Mouse (Mus musculus): ENCODE results near the gene Ttll9. TPM values are rescaled to one million over a fixed set of nuclear protein-coding genes. Genes with fewer than 3 reads are reported as not detected.

The Ttll9 gene
- polyA plus RNA-seq, 1 experiment from 2014 or later = 0.35 TPM

- no peaks in the 10 kb centered on the region for H3K9me3 ChIP-seq (replicated peaks)
- H3K4me3 ChIP-seq (replicated peaks) = no peak overlapping the region
- H3K9ac ChIP-seq = no peak overlapping the region
- 32% methylated on average over 3 of the region's 3 CpGs for WGBS (ENCODE audit: insufficient replicate concordance)
- no peaks in the 10 kb centered on the region for H3K27me3 ChIP-seq
- H3K36me3 ChIP-seq = no peaks in the 10 kb centered on the region
- no peak for DNase-seq
- H3K27ac ChIP-seq = no peak overlapping the region
- no peaks in the 10 kb centered on the region for H3K4me1 ChIP-seq (replicated peaks)
- H3K4me2 ChIP-seq = no peak overlapping the region
- ATAC-seq (ENCODE audit: low read depth) = no peak
Measured at GRCm38 (mm10) chr2:152976991-152977390, 14.7 kb downstream of the Ttll9 start.

DNA sequence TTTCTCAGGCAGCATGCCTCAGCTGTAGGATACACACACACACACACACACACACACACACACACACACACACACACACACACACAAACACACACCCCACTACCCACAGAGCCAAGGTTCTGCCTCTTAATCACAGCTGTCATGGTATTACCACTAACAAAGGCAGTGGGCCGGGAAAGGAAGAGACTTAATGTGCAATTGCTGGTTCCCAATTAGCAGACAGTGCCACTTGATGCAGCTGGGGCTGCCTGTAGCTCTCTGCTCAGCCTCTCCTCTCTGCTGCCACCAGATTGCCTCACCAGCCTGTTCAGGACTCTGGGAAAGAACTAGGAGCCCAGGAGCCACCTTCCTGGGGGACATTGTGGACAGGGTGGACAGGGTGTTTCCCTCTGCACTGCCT, 23.3 kb downstream of the Ttll9 start:
- Histone ChIP-seq H3K27me3 (no peaks in the 10 kb centered on the region), H3K9me3 (replicated peaks) (no peaks in the 10 kb centered on the region), H3K36me3 (no peaks in the 10 kb centered on the region), H3K9ac (no peak overlapping the region), H3K27ac (no peak overlapping the region), H3K4me2 (no peak overlapping the region), H3K4me1 (replicated peaks) (no peaks in the 10 kb centered on the region), H3K4me3 (replicated peaks) (no peak overlapping the region)
- DNase-seq = no peak
- ATAC-seq (ENCODE audit: low read depth) = no peak
- WGBS (ENCODE audit: insufficient replicate concordance) = 18% methylated on average over 1 of the region's 1 CpGs

DNA sequence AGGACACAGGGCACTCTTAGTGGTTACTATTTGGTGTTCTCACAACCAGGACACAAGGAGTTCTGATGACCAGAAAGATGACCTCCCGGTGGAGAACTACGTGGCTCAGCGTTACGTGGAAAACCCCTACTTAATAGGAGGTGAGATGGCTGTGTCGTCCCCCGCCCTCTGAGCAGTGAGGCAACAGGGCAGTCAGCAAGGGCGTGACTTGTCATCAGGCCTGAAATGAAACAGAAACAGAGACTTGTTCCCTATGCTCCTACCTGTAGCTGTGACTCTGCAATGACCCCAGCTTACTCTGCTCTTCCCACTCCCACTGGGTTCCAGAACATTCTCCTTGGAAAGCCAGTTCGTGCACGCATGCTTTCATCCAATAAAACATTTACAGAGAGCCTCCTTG, 29.2 kb downstream of the Ttll9 start:
- no peaks in the 10 kb centered on the region for H3K4me1 ChIP-seq (replicated peaks)
- H3K4me2 ChIP-seq = no peak overlapping the region
- DNase-seq (no peak), ATAC-seq (ENCODE audit: low read depth) (no peak)
- H3K36me3 ChIP-seq = no peaks in the 10 kb centered on the region
- H3K9me3 ChIP-seq (replicated peaks) = no peaks in the 10 kb centered on the region
- no peak overlapping the region for H3K9ac ChIP-seq
- no peaks in the 10 kb centered on the region for H3K27me3 ChIP-seq
- H3K27ac ChIP-seq = no peak overlapping the region
- H3K4me3 ChIP-seq (replicated peaks) = no peak overlapping the region
- WGBS (ENCODE audit: insufficient replicate concordance) = 69% methylated on average over 9 of the region's 9 CpGs

GRCm38 (mm10) chr2:152997046-152997445, 34.8 kb downstream of the Ttll9 start:
- H3K27me3 ChIP-seq = no peaks in the 10 kb centered on the region; the same call in 1 of the 2 replicates
- H3K9ac ChIP-seq = no peak overlapping the region
- no peak overlapping the region for H3K4me2 ChIP-seq
- H3K4me3 ChIP-seq (replicated peaks) = no peak overlapping the region
- DNase-seq (no peak), ATAC-seq (ENCODE audit: low read depth) (no peak)
- H3K27ac ChIP-seq = no peak overlapping the region
- no peaks in the 10 kb centered on the region for H3K4me1 ChIP-seq (replicated peaks)
- no peaks in the 10 kb centered on the region for H3K9me3 ChIP-seq (replicated peaks)
- H3K36me3 ChIP-seq = no peaks in the 10 kb centered on the region
- 59% methylated on average over 4 of the region's 4 CpGs for WGBS (ENCODE audit: insufficient replicate concordance)

DNA sequence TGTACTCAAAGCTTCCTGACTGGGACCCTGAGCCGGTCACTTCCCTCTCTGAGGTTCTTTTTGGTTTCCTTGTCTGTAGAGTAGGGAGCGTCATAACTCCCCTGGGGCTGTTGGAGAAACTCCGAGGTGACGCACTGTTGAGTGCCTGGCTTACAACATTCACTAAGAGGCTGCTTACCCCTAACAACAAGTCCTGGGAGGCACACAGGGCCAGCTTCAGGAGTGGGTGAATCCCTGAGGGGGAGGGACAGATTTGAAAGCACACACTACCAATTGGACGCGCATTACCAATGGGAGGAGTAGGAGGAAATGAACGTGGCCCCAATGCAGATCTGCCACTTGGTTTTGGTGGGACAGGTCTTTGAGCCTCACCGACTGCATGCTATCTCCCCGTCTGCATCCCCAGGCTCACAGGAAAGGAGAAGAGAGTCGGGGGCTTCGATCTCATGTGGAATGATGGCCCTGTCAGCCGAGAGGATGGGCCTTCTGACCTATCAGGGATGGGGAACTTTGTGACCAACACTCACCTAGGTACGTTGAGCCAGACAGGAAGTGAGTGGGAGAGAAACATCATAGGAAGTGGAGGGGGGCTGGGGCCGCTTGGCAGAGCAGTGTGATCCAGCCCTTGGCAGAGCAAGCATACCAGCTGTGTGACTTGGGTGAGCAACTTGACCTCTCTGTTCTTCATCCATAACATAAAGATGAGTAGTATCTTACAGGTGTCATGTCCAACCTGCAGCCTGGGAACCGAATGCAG, 40.4 kb downstream of the Ttll9 start:
- ATAC-seq (ENCODE audit: low read depth) (no peak), DNase-seq (no peak)
- no peak overlapping the region for H3K9ac ChIP-seq
- no peaks in the 10 kb centered on the region for H3K4me1 ChIP-seq (replicated peaks)
- H3K27ac ChIP-seq = no peak overlapping the region
- no peak overlapping the region for H3K4me3 ChIP-seq (replicated peaks)
- 35% methylated on average over 15 of the region's 15 CpGs for WGBS (ENCODE audit: insufficient replicate concordance)
- peaks cover 4% of the 10 kb centered on the region; the same call in 1 of the 2 replicates for H3K27me3 ChIP-seq
- no peaks in the 10 kb centered on the region for H3K9me3 ChIP-seq (replicated peaks)
- peaks cover 5% of the 10 kb centered on the region for H3K36me3 ChIP-seq
- H3K4me2 ChIP-seq = no peak overlapping the region

- Histone ChIP-seq H3K9ac (no peak overlapping the region), H3K27me3 (peaks cover 4% of the 10 kb centered on the region; the same call in 1 of the 2 replicates), H3K27ac (no peak overlapping the region), H3K4me1 (replicated peaks) (no peaks in the 10 kb centered on the region), H3K4me3 (replicated peaks) (no peak overlapping the region), H3K9me3 (replicated peaks) (no peaks in the 10 kb centered on the region), H3K4me2 (no peak overlapping the region), H3K36me3 (peaks cover 16% of the 10 kb centered on the region)
- DNase-seq (no peak), ATAC-seq (ENCODE audit: low read depth) (no peak)
- 23% methylated on average over 13 of the region's 13 CpGs for WGBS (ENCODE audit: insufficient replicate concordance)
Measured at GRCm38 (mm10) chr2:153003681-153004338, 41.5 kb downstream of the Ttll9 start.

DNA sequence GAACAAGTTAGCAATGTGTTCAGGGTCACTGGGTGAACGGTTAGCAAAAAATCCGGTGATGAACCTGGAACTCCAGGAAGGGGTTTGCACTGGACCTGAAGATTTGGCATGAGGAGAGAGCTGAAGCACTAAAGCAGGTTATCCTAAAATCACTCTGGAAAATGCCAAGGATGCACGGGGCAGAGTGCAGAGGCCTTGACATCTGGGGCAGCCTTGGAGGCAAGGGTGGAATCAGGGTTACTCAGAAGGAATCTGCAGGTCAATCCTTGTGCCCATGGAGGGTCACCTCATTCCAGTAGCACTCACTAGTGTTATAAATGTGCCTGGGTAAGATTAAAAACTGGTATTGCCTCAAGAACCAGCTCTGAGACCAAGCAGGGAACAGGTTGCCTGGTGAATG, 43.7 kb downstream of the Ttll9 start:
- Histone ChIP-seq H3K9ac (no peak overlapping the region), H3K36me3 (peaks cover 37% of the 10 kb centered on the region), H3K4me2 (no peak overlapping the region), H3K27me3 (0 out of 2 replicates have a peak, but pooled peaks cover 4% of the 10 kb centered on the region), H3K4me3 (replicated peaks) (no peak overlapping the region), H3K9me3 (replicated peaks) (no peaks in the 10 kb centered on the region), H3K4me1 (replicated peaks) (no peaks in the 10 kb centered on the region), H3K27ac (no peak overlapping the region)
- WGBS (ENCODE audit: insufficient replicate concordance) = 73% methylated on average over 3 of the region's 3 CpGs
- DNase-seq = no peak
- ATAC-seq (ENCODE audit: low read depth) = no peak

- no peak for ATAC-seq (ENCODE audit: low read depth)
- H3K36me3 ChIP-seq = peaks cover 63% of the 10 kb centered on the region
- H3K9me3 ChIP-seq (replicated peaks) = no peaks in the 10 kb centered on the region
- 85% methylated on average over 12 of the region's 12 CpGs for WGBS (ENCODE audit: insufficient replicate concordance)
- DNase-seq = no peak
- H3K4me1 ChIP-seq (replicated peaks) = peaks cover 9% of the 10 kb centered on the region
- no peak overlapping the region for H3K27ac ChIP-seq
- no peak overlapping the region for H3K4me2 ChIP-seq
- no peak overlapping the region for H3K9ac ChIP-seq
- no peaks in the 10 kb centered on the region for H3K27me3 ChIP-seq
- no peak overlapping the region for H3K4me3 ChIP-seq (replicated peaks)
Measured at GRCm38 (mm10) chr2:153009192-153009973, 47.1 kb downstream of the Ttll9 start.

DNA sequence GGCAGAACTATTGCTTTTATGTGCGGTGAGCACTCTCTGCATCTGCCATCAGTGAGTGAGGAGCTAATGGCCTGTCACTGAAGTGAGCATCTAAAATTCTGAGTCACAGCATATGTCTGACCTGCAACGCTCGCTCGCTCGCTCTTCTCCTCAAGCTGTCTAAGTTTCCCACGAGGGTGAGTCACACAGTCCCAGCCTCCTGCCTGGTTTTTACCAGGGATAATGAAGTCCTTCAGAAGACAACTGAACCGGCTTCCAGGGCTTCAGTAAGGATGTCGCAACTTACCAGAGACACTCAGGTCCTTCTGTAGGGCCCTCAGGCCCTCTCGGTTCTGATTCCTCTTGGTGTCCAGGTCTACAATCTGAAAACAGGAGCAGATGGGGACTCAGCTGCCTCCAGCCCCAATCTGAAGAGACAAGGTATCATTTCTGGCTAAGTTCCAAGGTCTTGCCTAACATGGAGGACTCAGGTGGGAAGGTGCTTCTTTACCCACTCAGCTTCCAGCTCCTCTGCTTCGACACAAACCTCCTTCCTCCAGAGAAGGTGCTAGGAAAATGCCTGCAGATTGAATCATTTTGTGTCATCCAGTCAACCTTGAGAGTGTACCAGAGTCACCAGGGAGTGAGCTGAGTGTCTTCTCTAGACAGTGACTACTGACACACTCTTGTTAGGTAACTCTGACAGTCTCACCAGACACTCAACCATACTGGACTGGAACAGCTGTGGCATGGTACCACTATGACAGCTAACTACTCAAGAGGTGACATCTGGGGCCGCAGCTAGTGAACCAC, 51.6 kb downstream of the Ttll9 start:
- Histone ChIP-seq H3K4me3 (replicated peaks) (peak overlapping the region; percentile 81), H3K36me3 (peaks cover 45% of the 10 kb centered on the region), H3K4me1 (replicated peaks) (peaks cover 12% of the 10 kb centered on the region), H3K4me2 (peak overlapping the region; percentile 89), H3K9ac (peak overlapping the region; percentile 82), H3K27me3 (peaks cover 17% of the 10 kb centered on the region), H3K27ac (no peak overlapping the region), H3K9me3 (replicated peaks) (no peaks in the 10 kb centered on the region)
- DNase-seq = no peak
- 76% methylated on average over 11 of the region's 11 CpGs for WGBS (ENCODE audit: insufficient replicate concordance)
- ATAC-seq (ENCODE audit: low read depth) = no peak

DNA sequence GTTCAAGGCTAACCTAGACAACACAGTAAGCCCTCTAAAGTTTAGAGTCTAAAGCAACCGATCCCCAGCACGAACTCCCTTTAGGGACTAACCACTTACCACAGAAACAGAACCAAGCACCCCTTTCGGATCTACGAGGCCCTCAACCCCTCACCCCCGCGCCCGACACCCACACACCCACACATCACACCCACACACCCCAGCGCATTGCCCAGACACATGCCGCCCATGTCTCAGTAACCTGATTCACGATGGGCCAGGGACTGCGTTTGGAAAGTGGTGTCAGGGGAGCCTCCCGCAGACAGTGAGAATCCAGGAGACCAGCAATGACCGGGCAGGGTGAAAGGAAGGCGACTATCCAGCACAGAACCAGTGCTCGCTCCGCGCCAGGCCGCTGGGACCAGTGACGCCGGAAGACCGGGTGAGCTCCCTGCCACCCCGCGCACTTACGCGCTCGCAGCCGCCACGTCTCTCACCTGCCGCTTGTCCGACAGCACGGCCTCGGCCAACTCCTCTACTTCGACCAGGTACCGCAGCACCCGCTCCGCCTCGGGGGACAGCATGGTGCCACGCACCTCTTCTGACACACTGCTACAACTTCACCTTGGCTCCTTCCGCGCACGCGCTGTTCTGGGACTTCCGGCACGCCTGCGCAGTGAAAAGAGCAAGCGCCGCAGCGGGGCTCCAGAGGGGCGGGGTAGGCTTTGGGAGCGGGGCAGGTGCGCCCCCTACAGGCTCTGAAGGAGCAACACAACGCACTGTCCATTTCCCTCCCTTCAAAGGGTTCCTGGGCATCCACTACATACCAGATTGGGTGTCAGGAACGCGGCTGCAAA, 52.7 kb downstream of the Ttll9 start, which contains the start of gene Pdrg1:
Pdrg1 (minus strand) TSS at position 670 of the 836 bp plus-strand sequence.
- Histone ChIP-seq H3K4me1 (replicated peaks) (peaks cover 12% of the 10 kb centered on the region), H3K4me2 (peak within 1 kb of the TSS; percentile 89), H3K27ac (no peak within 1 kb of the TSS), H3K9ac (peak within 1 kb of the TSS; percentile 82), H3K27me3 (peaks cover 18% of the 10 kb centered on the region), H3K9me3 (replicated peaks) (no peaks in the 10 kb centered on the region), H3K4me3 (replicated peaks) (peak within 1 kb of the TSS; percentile 81), H3K36me3 (peaks cover 35% of the 10 kb centered on the region)
- peak; percentile 96 for ATAC-seq (ENCODE audit: low read depth)
- 1% methylated on average over 54 of the region's 54 CpGs for WGBS (ENCODE audit: insufficient replicate concordance)
- DNase-seq = peak; percentile 88
